Mouse (Mus musculus): Measurements from ENCODE around the gene Ptpn13. TPM values are rescaled to one million over a fixed set of nuclear protein-coding genes. Genes with fewer than 3 reads are reported as not detected.

Ptpn13 gene
- polyA plus RNA-seq, 1 experiment from 2014 or later: 3.9 TPM

- H3K27ac ChIP-seq (ENCODE audit: low read length): no peak overlapping the region
- no peak for ATAC-seq
- no peaks in the 10 kb centered on the region for H3K9me3 ChIP-seq (replicated peaks; ENCODE audit: control insufficient read depth, low read length, poor library complexity, severe bottlenecking)
- no peak overlapping the region for H3K9ac ChIP-seq (ENCODE audit: low read depth, low read length)
- WGBS: 93% methylated on average over 2 of the region's 2 CpGs
- H3K36me3 ChIP-seq (ENCODE audit: control insufficient read depth, insufficient read depth, low read length): no peaks in the 10 kb centered on the region
- no peaks in the 10 kb centered on the region for H3K4me1 ChIP-seq (ENCODE audit: control insufficient read depth, insufficient read depth, low read length)
- no peaks in the 10 kb centered on the region for H3K27me3 ChIP-seq (ENCODE audit: control insufficient read depth, insufficient read depth, low read depth, low read length)
- no peak overlapping the region for H3K4me3 ChIP-seq (ENCODE audit: low read depth, low read length)
- H3K4me2 ChIP-seq (ENCODE audit: low read length): no peak overlapping the region
These were observed 56.2 kb downstream of the Ptpn13 start for GRCm38 (mm10) chr5:103481222-103481621.

- Histone ChIP-seq H3K9ac (ENCODE audit: low read depth, low read length) (no peak overlapping the region), H3K36me3 (ENCODE audit: control insufficient read depth, insufficient read depth, low read length) (no peaks in the 10 kb centered on the region), H3K9me3 (replicated peaks; ENCODE audit: control insufficient read depth, low read length, poor library complexity, severe bottlenecking) (no peaks in the 10 kb centered on the region), H3K4me1 (ENCODE audit: control insufficient read depth, insufficient read depth, low read length) (no peaks in the 10 kb centered on the region), H3K4me3 (ENCODE audit: low read depth, low read length) (no peak overlapping the region), H3K4me2 (ENCODE audit: low read length) (no peak overlapping the region), H3K27me3 (ENCODE audit: control insufficient read depth, insufficient read depth, low read depth, low read length) (no peaks in the 10 kb centered on the region), H3K27ac (ENCODE audit: low read length) (no peak overlapping the region)
- no peak for ATAC-seq
- 83% methylated on average over 7 of the region's 7 CpGs for WGBS
These were observed 62.0 kb downstream of the Ptpn13 start for GRCm38 (mm10) chr5:103487001-103487400.

GRCm38 (mm10) chr5:103490964-103491363 lies 66.0 kb downstream of the Ptpn13 start:
- H3K4me3 ChIP-seq (ENCODE audit: low read depth, low read length): no peak overlapping the region
- H3K9me3 ChIP-seq (replicated peaks; ENCODE audit: control insufficient read depth, low read length, poor library complexity, severe bottlenecking): no peaks in the 10 kb centered on the region
- no peak overlapping the region for H3K27ac ChIP-seq (ENCODE audit: low read length)
- no peaks in the 10 kb centered on the region for H3K4me1 ChIP-seq (ENCODE audit: control insufficient read depth, insufficient read depth, low read length)
- no peak overlapping the region for H3K9ac ChIP-seq (ENCODE audit: low read depth, low read length)
- 85% methylated on average over 8 of the region's 8 CpGs for WGBS
- H3K27me3 ChIP-seq (ENCODE audit: control insufficient read depth, insufficient read depth, low read depth, low read length): no peaks in the 10 kb centered on the region
- no peak overlapping the region for H3K4me2 ChIP-seq (ENCODE audit: low read length)
- ATAC-seq: no peak
- H3K36me3 ChIP-seq (ENCODE audit: control insufficient read depth, insufficient read depth, low read length): no peaks in the 10 kb centered on the region

- no peak for ATAC-seq
- H3K4me2 ChIP-seq (ENCODE audit: low read length): no peak overlapping the region
- no peaks in the 10 kb centered on the region for H3K9me3 ChIP-seq (replicated peaks; ENCODE audit: control insufficient read depth, low read length, poor library complexity, severe bottlenecking)
- H3K9ac ChIP-seq (ENCODE audit: low read depth, low read length): no peak overlapping the region
- no peaks in the 10 kb centered on the region for H3K36me3 ChIP-seq (ENCODE audit: control insufficient read depth, insufficient read depth, low read length)
- peaks cover 4% of the 10 kb centered on the region; the same call in 1 of the 2 replicates for H3K4me1 ChIP-seq (ENCODE audit: control insufficient read depth, insufficient read depth, low read length)
- no peaks in the 10 kb centered on the region for H3K27me3 ChIP-seq (ENCODE audit: control insufficient read depth, insufficient read depth, low read depth, low read length)
- 92% methylated on average over 5 of the region's 5 CpGs for WGBS
- no peak overlapping the region for H3K4me3 ChIP-seq (ENCODE audit: low read depth, low read length)
- H3K27ac ChIP-seq (ENCODE audit: low read length): no peak overlapping the region
These were observed 66.8 kb downstream of the Ptpn13 start for GRCm38 (mm10) chr5:103491788-103492187.

- WGBS: 82% methylated on average over 5 of the region's 5 CpGs
- ATAC-seq: no peak
- no peak overlapping the region for H3K4me2 ChIP-seq (ENCODE audit: low read length)
These were observed 72.1 kb downstream of the Ptpn13 start for GRCm38 (mm10) chr5:103497061-103497460.

GRCm38 (mm10) chr5:103497480-103497879 lies 72.5 kb downstream of the Ptpn13 start:
- WGBS: 87% methylated on average over 2 of the region's 2 CpGs

More at GRCm38 (mm10) chr5:103497061-103497460, 72.1 kb downstream of the Ptpn13 start:
- Histone ChIP-seq H3K27ac (ENCODE audit: low read length) (no peak overlapping the region), H3K27me3 (ENCODE audit: control insufficient read depth, insufficient read depth, low read depth, low read length) (no peaks in the 10 kb centered on the region), H3K4me1 (ENCODE audit: control insufficient read depth, insufficient read depth, low read length) (peaks cover 4% of the 10 kb centered on the region; the same call in 1 of the 2 replicates), H3K4me3 (ENCODE audit: low read depth, low read length) (no peak overlapping the region), H3K9ac (ENCODE audit: low read depth, low read length) (no peak overlapping the region), H3K9me3 (replicated peaks; ENCODE audit: control insufficient read depth, low read length, poor library complexity, severe bottlenecking) (no peaks in the 10 kb centered on the region), H3K36me3 (ENCODE audit: control insufficient read depth, insufficient read depth, low read length) (no peaks in the 10 kb centered on the region)

GRCm38 (mm10) chr5:103499305-103499704 lies 74.3 kb downstream of the Ptpn13 start:
- no peaks in the 10 kb centered on the region for H3K9me3 ChIP-seq (replicated peaks; ENCODE audit: control insufficient read depth, low read length, poor library complexity, severe bottlenecking)
- no peak for ATAC-seq
- no peaks in the 10 kb centered on the region for H3K27me3 ChIP-seq (ENCODE audit: control insufficient read depth, insufficient read depth, low read depth, low read length)
- H3K27ac ChIP-seq (ENCODE audit: low read length): no peak overlapping the region
- H3K4me3 ChIP-seq (ENCODE audit: low read depth, low read length): no peak overlapping the region
- WGBS: 68% methylated on average over 6 of the region's 6 CpGs
- no peak overlapping the region for H3K9ac ChIP-seq (ENCODE audit: low read depth, low read length)
- H3K4me1 ChIP-seq (ENCODE audit: control insufficient read depth, insufficient read depth, low read length): peaks cover 4% of the 10 kb centered on the region; the same call in 1 of the 2 replicates
- no peak overlapping the region for H3K4me2 ChIP-seq (ENCODE audit: low read length)
- no peaks in the 10 kb centered on the region for H3K36me3 ChIP-seq (ENCODE audit: control insufficient read depth, insufficient read depth, low read length)

More at GRCm38 (mm10) chr5:103497480-103497879, 72.5 kb downstream of the Ptpn13 start:
- no peaks in the 10 kb centered on the region for H3K9me3 ChIP-seq (replicated peaks; ENCODE audit: control insufficient read depth, low read length, poor library complexity, severe bottlenecking)
- no peaks in the 10 kb centered on the region for H3K27me3 ChIP-seq (ENCODE audit: control insufficient read depth, insufficient read depth, low read depth, low read length)
- no peak overlapping the region for H3K4me2 ChIP-seq (ENCODE audit: low read length)
- no peak overlapping the region for H3K9ac ChIP-seq (ENCODE audit: low read depth, low read length)
- H3K4me3 ChIP-seq (ENCODE audit: low read depth, low read length): no peak overlapping the region
- no peak for ATAC-seq
- H3K36me3 ChIP-seq (ENCODE audit: control insufficient read depth, insufficient read depth, low read length): no peaks in the 10 kb centered on the region
- H3K4me1 ChIP-seq (ENCODE audit: control insufficient read depth, insufficient read depth, low read length): peaks cover 4% of the 10 kb centered on the region; the same call in 1 of the 2 replicates
- H3K27ac ChIP-seq (ENCODE audit: low read length): no peak overlapping the region

GRCm38 (mm10) chr5:103501076-103501475 lies 76.1 kb downstream of the Ptpn13 start:
- H3K27ac ChIP-seq (ENCODE audit: low read length): no peak overlapping the region

GRCm38 (mm10) chr5:103501839-103502238 lies 76.8 kb downstream of the Ptpn13 start:
- H3K9me3 ChIP-seq (replicated peaks; ENCODE audit: control insufficient read depth, low read length, poor library complexity, severe bottlenecking): no peaks in the 10 kb centered on the region
- H3K4me3 ChIP-seq (ENCODE audit: low read depth, low read length): no peak overlapping the region
- no peak for ATAC-seq
- H3K9ac ChIP-seq (ENCODE audit: low read depth, low read length): no peak overlapping the region
- H3K4me1 ChIP-seq (ENCODE audit: control insufficient read depth, insufficient read depth, low read length): no peaks in the 10 kb centered on the region; the same call in 1 of the 2 replicates
- no peak overlapping the region for H3K27ac ChIP-seq (ENCODE audit: low read length)
- H3K36me3 ChIP-seq (ENCODE audit: control insufficient read depth, insufficient read depth, low read length): no peaks in the 10 kb centered on the region
- WGBS: 93% methylated on average over 6 of the region's 6 CpGs
- no peaks in the 10 kb centered on the region for H3K27me3 ChIP-seq (ENCODE audit: control insufficient read depth, insufficient read depth, low read depth, low read length)
- H3K4me2 ChIP-seq (ENCODE audit: low read length): no peak overlapping the region

More at GRCm38 (mm10) chr5:103501076-103501475, 76.1 kb downstream of the Ptpn13 start:
- Histone ChIP-seq H3K4me3 (ENCODE audit: low read depth, low read length) (no peak overlapping the region), H3K9ac (ENCODE audit: low read depth, low read length) (no peak overlapping the region), H3K4me1 (ENCODE audit: control insufficient read depth, insufficient read depth, low read length) (peaks cover 4% of the 10 kb centered on the region; the same call in 1 of the 2 replicates), H3K36me3 (ENCODE audit: control insufficient read depth, insufficient read depth, low read length) (no peaks in the 10 kb centered on the region), H3K9me3 (replicated peaks; ENCODE audit: control insufficient read depth, low read length, poor library complexity, severe bottlenecking) (no peaks in the 10 kb centered on the region), H3K4me2 (ENCODE audit: low read length) (no peak overlapping the region), H3K27me3 (ENCODE audit: control insufficient read depth, insufficient read depth, low read depth, low read length) (no peaks in the 10 kb centered on the region)
- 94% methylated on average over 9 of the region's 9 CpGs for WGBS
- no peak for ATAC-seq

Measured in midbrain, embryonic 16.5 days (tissue).